In the genomic region with DNA sequence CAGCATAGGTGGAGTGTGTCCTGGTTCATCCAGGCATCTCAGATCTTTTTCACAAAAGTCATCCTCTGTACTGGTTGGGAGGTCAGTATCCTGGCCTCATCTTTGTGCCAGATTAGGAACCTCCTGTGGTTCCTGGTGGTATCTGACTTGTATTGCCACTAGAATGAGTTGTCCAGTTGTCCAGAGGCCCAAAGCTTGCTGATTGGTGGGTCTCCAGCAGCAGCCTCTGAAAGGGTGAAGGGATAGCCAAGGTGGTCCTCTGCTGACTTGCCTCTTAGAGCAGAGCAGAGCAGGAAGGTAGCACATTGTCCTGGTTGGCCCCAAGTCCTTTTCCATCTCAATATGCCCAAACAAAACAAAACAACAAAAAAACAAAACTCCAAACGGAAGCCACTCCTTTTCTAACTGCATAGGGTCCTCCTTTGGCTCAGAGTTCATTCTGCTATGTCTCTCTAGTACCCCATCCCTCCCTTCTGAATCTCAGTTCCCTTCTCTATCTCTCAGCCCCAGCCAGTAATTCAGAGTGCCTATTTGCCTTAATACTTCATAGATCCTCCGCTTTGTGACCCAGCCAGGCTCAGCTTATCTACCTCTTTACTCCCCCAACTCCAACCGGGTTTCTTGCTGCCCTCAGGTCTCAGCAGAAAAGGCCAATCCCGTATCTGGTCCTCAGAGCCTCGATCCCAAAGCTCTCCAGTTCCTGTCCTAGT, we compare ENCODE assay signal across 8 mouse cellular contexts. TPM values are rescaled to one million over a fixed set of nuclear protein-coding genes. Genes with fewer than 3 reads are reported as not detected.
DNase-seq lines count a peak whose midpoint lies in the region; ATAC-seq and TF ChIP-seq lines count a peak whose summit lies in the region.

No protein-coding gene starts in this region.

- H3K4me3 ChIP-seq in kidney, adult 2 months (ENCODE audit: insufficient read depth, low read depth, low read length): peak overlapping the region; percentile 89; the same call in 1 of the 2 replicates
- H3K4me3 ChIP-seq in brown adipose tissue, adult 24 weeks (ENCODE audit: insufficient read depth, low read depth, low read length): peak overlapping the region; percentile 52
- peak overlapping the region; percentile 95 for H3K4me3 ChIP-seq in hindbrain, embryonic 14.5 days (replicated peaks; ENCODE audit: low read length)
- peak overlapping the region; percentile 89 for H3K4me3 ChIP-seq in midbrain, embryonic 14.5 days (replicated peaks; ENCODE audit: low read depth, low read length)

- WGBS in kidney, adult 2 months: 63% methylated on average over 5 of the region's 5 CpGs
- 54% methylated on average over 5 of the region's 5 CpGs for WGBS in hindbrain, embryonic 14.5 days
- WGBS in midbrain, embryonic 14.5 days: 46% methylated on average over 5 of the region's 5 CpGs

- no peaks in the 10 kb centered on the region for H3K36me3 ChIP-seq in kidney, adult 2 months (ENCODE audit: control insufficient read depth, insufficient read depth, low read length)
- H3K36me3 ChIP-seq in hindbrain, embryonic 14.5 days (replicated peaks; ENCODE audit: control insufficient read depth, insufficient read depth): no peaks in the 10 kb centered on the region
- no peaks in the 10 kb centered on the region for H3K36me3 ChIP-seq in midbrain, embryonic 14.5 days (ENCODE audit: control insufficient read depth, insufficient read depth, low read length)

- H3K9me3 ChIP-seq in hindbrain, embryonic 14.5 days (ENCODE audit: control insufficient read depth, low read length): no peaks in the 10 kb centered on the region
- no peaks in the 10 kb centered on the region for H3K9me3 ChIP-seq in midbrain, embryonic 14.5 days (ENCODE audit: control insufficient read depth, low read length)

- no peak for ATAC-seq in hindbrain, embryonic 14.5 days (ENCODE audit: low FRiP score)
- no peak for ATAC-seq in midbrain, embryonic 14.5 days (ENCODE audit: low FRiP score, low TSS enrichment)
- no peak for ATAC-seq in inflammation-experienced regulatory T-cells, adult 6 months

- TF ChIP-seq POLR2A in kidney, adult 2 months (IDR thresholded peaks at IDR 0.05; ENCODE audit: low read depth, low read length): no peak

- DNase-seq in kidney, adult 2 months: no peak
- no peak for DNase-seq in kidney, postnatal 14 days
- DNase-seq in hindbrain, embryonic 14.5 days (ENCODE audit: low spot score): no peak
- no peak for DNase-seq in midbrain, embryonic 14.5 days
- DNase-seq in retina, embryonic 14.5 days (ENCODE audit: low spot score): no peak
- no peak for DNase-seq in spleen, postnatal 10 days (ENCODE audit: low spot score in 2 of 2)

- H3K27ac ChIP-seq in kidney, adult 2 months (ENCODE audit: insufficient read depth, low read depth, low read length): peak overlapping the region; percentile 49
- peak overlapping the region; percentile 88 for H3K27ac ChIP-seq in brown adipose tissue, adult 24 weeks (replicated peaks; ENCODE audit: low read depth, low read length)
- H3K27ac ChIP-seq in hindbrain, embryonic 14.5 days: no peak overlapping the region
- no peak overlapping the region for H3K27ac ChIP-seq in midbrain, embryonic 14.5 days (replicated peaks; ENCODE audit: low read depth, low read length)

- no peaks in the 10 kb centered on the region for H3K27me3 ChIP-seq in kidney, adult 2 months (replicated peaks; ENCODE audit: control insufficient read depth, insufficient read depth, low read length)
- H3K27me3 ChIP-seq in hindbrain, embryonic 14.5 days (ENCODE audit: control insufficient read depth, insufficient read depth, low read length): no peaks in the 10 kb centered on the region
- no peaks in the 10 kb centered on the region for H3K27me3 ChIP-seq in midbrain, embryonic 14.5 days (ENCODE audit: control insufficient read depth, insufficient read depth, low read length)

- no peak overlapping the region; the same call in 1 of the 2 replicates for H3K9ac ChIP-seq in hindbrain, embryonic 14.5 days
- H3K9ac ChIP-seq in midbrain, embryonic 14.5 days (replicated peaks; ENCODE audit: low read length): 0 out of 2 replicates have a peak overlapping the region, but pooled peaks have one; percentile 87

- TF ChIP-seq CTCF in kidney, adult 2 months (conservative IDR thresholded peaks at IDR 0.05; ENCODE audit: insufficient read depth, insufficient read length, low read depth, low read length): no peak

- peak overlapping the region; percentile 96 for H3K4me2 ChIP-seq in hindbrain, embryonic 14.5 days (replicated peaks)
- H3K4me2 ChIP-seq in midbrain, embryonic 14.5 days (ENCODE audit: low read length): peak overlapping the region; percentile 93

- peaks cover 17% of the 10 kb centered on the region for H3K4me1 ChIP-seq in kidney, adult 2 months (ENCODE audit: control insufficient read depth, insufficient read depth, low read length)
- peaks cover 48% of the 10 kb centered on the region for H3K4me1 ChIP-seq in brown adipose tissue, adult 24 weeks (ENCODE audit: control insufficient read depth, insufficient read depth, insufficient read length, low read length)
- peaks cover 33% of the 10 kb centered on the region for H3K4me1 ChIP-seq in hindbrain, embryonic 14.5 days (replicated peaks; ENCODE audit: control insufficient read depth, insufficient read depth, low read length)
- H3K4me1 ChIP-seq in midbrain, embryonic 14.5 days (ENCODE audit: control insufficient read depth, insufficient read depth, low read length): peaks cover 15% of the 10 kb centered on the region

RNA-seq across cellular contexts. Expression of gene Dgkd, which starts 0.9 kb away (rescaled TPM):
- polyA plus RNA-seq in kidney, adult 2 months (2012; rRNA removed): 31.4 and 32.1 TPM in 2 replicates
- 59.1 and 61.6 TPM in 2 replicates for polyA plus RNA-seq in brown adipose tissue, adult 24 weeks (2012; ENCODE audit: insufficient read depth, insufficient read length, missing spikeins)
- 50.8 and 51.5 TPM in 2 replicates for polyA plus RNA-seq in hindbrain, embryonic 14.5 days (2014; fragmentation: Nextera tagmentation; extraction: Ambion mirVana)
- polyA plus RNA-seq in midbrain, embryonic 14.5 days (2014; fragmentation: Nextera tagmentation; extraction: Ambion mirVana): 48.0 and 50.2 TPM in 2 replicates
- 10 to 100 TPM; 19.3 to 35.5 (median 34.2) TPM for polyA plus RNA-seq in inflammation-experienced regulatory T-cells, adult 6 months (2017; shearing (Covaris generic))

RNA-seq across cellular contexts. Expression of gene Sag, which starts 48.8 kb away (rescaled TPM):
- 0.16 and 0.34 TPM in 2 replicates for polyA plus RNA-seq in kidney, adult 2 months (2012; rRNA removed)
- polyA plus RNA-seq in brown adipose tissue, adult 24 weeks (2012; ENCODE audit: insufficient read depth, insufficient read length, missing spikeins): 0.59 and 1.4 TPM in 2 replicates
- polyA plus RNA-seq in hindbrain, embryonic 14.5 days (2014; fragmentation: Nextera tagmentation; extraction: Ambion mirVana): 1.4 and 1.8 TPM in 2 replicates
- polyA plus RNA-seq in midbrain, embryonic 14.5 days (2014; fragmentation: Nextera tagmentation; extraction: Ambion mirVana): 2.1 and 3.0 TPM in 2 replicates
- polyA plus RNA-seq in inflammation-experienced regulatory T-cells, adult 6 months (2017; shearing (Covaris generic)): 1 to 10 TPM; 1.7 to 5.3 (median 4.2) TPM

Comparison
In these comparisons a context has a peak if more than half of its experiments do, and no peak if none do; other contexts are left out.
1. H3K27ac ChIP-seq: peak in kidney, adult 2 months (single experiment) and brown adipose tissue, adult 24 weeks (single experiment); none in hindbrain, embryonic 14.5 days (single experiment) and midbrain, embryonic 14.5 days (single experiment).
2. Peak in every context shown above with its lines, with median percentiles within 50 percentile points of each other: H3K4me3 ChIP-seq.